Mouse (Mus musculus): ENCODE results near the gene Mup4. TPM values are rescaled to one million over a fixed set of nuclear protein-coding genes. Genes with fewer than 3 reads are reported as not detected.
"Not testable (repeated sequence)": the region's sequence is repeated elsewhere in the genome, so short reads cannot be mapped to it uniquely, and the experiment has no call there.

Mup4 gene
- polyA plus RNA-seq (2016; fragmentation: Nextera tagmentation; extraction: Ambion mirVana), result not detected in 2 replicates

DNA sequence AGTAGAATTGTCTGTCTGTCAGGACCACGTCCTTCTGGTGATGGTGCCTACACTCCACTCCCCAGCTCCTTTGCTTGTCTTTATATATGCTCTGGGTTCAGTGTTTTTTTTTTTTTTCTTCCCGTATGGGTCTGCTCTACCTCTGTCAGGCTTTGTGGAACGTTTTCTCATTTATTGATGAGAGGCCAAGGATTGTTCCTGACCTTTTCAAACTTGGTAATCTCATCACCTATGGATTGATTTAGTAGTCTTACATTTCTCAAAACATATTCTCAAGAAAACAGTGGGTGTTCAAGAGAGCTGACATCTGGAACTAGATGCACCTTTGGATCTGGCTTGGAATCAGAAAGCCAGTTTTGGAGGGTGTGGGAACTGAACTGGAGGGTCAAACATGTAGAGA, at the start of gene Mup4:
Mup4 (minus strand) TSS at position 101 of the 400 bp plus-strand sequence.
- no peak within 1 kb of the TSS for H3K9ac ChIP-seq
- no peak within 1 kb of the TSS for H3K4me3 ChIP-seq (replicated peaks)
- H3K27me3 ChIP-seq, result no peaks in the 10 kb centered on the region
- WGBS, result 83% methylated on average over 3 of the region's 3 CpGs
- 0 out of 2 replicates have a peak, but pooled peaks cover 3% of the 10 kb centered on the region for H3K4me1 ChIP-seq
- H3K36me3 ChIP-seq (replicated peaks), result no peaks in the 10 kb centered on the region
- H3K27ac ChIP-seq, result no peak within 1 kb of the TSS
- ATAC-seq (ENCODE audit: low FRiP score), result no peak
- H3K4me2 ChIP-seq, result no peak within 1 kb of the TSS
- H3K9me3 ChIP-seq, result no peaks in the 10 kb centered on the region

DNA sequence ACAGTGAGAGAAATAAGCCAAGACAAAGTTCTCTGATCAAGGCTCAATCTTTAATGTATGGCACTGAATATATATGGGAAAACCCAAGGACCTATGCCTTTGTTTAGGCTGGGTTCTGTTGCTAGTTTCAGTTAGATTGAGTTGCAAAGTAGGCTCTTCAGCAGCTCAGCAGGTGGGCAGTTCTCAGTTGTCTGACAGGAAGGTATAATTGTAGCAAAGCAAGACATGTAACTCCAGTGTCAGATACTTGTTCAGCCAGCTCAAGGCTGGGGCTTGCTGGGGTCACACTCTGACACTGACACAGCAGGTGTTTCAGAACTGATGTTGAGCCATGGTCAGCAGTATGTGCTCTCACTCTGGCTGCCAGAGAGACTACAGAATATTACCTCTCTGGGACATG, 37.4 kb upstream of the Mup4 start:
- H3K36me3 ChIP-seq (replicated peaks); H3K27me3 ChIP-seq; ATAC-seq (ENCODE audit: low FRiP score); H3K9ac ChIP-seq; H3K4me1 ChIP-seq; H3K27ac ChIP-seq; H3K9me3 ChIP-seq; H3K4me3 ChIP-seq (replicated peaks); H3K4me2 ChIP-seq: not testable (repeated sequence)

DNA sequence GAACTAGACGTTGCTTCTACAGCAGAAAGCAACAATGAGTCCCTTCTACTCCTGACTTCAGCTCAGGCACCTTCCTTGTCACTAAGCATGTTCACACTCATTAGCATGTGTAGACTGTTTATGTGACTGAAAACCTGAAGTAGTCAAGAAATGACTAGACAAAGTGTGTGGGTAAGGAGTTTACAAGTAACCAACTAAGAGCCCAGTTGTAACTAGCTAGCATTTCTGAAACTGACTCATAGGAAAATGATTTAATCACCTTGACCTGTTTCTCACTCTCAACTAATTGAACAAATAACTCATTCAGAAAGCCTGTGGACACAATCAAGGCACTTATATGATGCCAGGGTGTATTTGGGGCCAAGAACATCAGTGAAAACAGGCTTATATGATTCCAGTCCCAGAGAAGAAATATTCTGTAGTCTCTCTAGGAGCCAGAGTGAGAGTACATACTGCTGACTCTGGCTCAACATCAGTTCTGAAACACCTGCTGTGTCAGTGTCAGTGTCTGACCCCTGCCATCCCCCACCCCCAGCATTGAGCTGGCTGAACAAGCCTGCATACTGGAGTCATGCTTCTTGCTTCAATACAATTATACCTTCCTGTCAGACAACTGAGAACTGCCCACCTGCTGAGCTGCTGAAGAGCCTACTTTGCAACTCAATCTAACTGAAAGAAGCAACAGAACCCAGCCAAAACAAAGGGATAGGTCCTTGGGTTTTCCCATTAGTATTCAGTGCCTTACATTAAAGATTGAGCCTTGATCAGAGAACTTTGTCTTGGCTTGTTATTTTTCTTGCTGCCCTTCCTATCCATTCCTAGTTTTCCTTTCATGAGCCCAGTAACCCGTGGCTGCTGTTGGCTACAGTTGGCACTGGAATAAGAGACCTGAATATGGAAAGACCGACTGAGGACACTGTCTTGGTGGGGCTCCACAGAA, 3.2 kb upstream of the Mup4 start, which contains the start of gene Mup6:
Mup6 (plus strand) TSS at position 890 of the 940 bp plus-strand sequence.
- ATAC-seq (ENCODE audit: low FRiP score), result no peak
- WGBS, result 29% methylated on average over 3 of the region's 3 CpGs
- no peak within 1 kb of the TSS for H3K9ac ChIP-seq

DNA sequence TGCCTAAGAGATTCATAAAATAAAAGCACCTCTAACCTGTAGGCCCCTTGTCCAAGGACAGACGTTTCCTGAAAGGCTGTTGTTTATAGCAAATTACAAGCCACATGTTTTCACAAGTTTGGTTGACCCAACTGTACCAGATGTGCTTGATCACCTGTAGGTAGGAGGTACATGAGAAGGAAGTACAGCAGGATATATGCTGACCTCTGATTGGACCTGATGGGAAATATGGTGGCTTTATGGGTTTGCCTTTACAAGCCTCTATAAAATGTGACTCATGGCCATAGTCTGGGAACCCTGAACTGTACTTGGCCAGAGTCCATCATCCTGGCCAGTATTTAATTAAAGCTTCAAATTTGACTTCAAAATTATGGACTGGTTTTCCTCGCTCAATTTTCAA, 23.0 kb downstream of the Mup4 start:
- Histone ChIP-seq H3K36me3 (replicated peaks) (no peaks in the 10 kb centered on the region), H3K9ac (no peak overlapping the region), H3K9me3 (no peaks in the 10 kb centered on the region), H3K4me1 (no peaks in the 10 kb centered on the region), H3K4me2 (no peak overlapping the region), H3K4me3 (replicated peaks) (no peak overlapping the region), H3K27me3 (no peaks in the 10 kb centered on the region), H3K27ac (no peak overlapping the region)
- WGBS, result 75% methylated on average over 2 of the region's 2 CpGs
- no peak for ATAC-seq (ENCODE audit: low FRiP score)

More for the DNA sequence above, 3.2 kb upstream of the Mup4 start, which contains the start of gene Mup6:
- Histone ChIP-seq H3K4me2 (no peak within 1 kb of the TSS), H3K27ac (no peak within 1 kb of the TSS), H3K9me3 (no peaks in the 10 kb centered on the region), H3K4me1 (0 out of 2 replicates have a peak, but pooled peaks cover 3% of the 10 kb centered on the region), H3K27me3 (no peaks in the 10 kb centered on the region), H3K4me3 (replicated peaks) (no peak within 1 kb of the TSS), H3K36me3 (replicated peaks) (no peaks in the 10 kb centered on the region)

DNA sequence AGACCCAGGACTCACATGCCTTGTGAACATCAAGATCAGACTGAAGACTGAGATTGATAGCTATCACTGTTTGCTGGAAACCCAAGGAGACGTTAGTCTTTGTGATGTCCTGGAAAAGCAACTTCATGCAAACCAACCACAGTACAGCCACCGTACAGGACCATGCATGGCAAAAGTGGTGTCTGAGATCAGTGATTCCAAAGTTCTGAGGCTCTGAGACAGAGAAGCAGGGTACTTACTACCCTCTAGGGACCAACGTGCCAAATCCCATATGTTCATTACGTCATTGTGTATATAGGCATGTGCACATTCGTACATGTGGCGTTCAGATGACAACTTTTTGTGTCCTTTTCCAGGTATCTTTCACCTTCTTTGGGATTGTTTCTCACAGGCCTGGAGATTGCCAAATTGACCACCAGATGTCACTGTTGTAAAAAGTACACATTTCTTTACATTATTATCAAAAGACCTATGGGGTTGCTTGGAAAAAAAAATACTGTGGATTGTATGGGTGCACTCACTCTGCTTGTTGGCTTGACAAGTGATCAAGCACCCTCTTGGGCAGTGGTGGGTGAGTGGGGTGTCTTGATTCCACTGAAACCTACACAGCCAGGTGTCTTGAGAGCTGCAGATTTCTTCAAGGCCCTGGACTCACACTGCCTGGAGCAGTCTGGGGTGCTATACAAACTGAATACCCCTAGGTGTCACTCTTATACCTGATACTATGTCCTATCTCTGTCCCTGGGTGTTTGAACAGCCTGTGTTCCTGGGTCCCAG, 27.8 kb downstream of the Mup4 start:
- Histone ChIP-seq H3K9me3 (no peaks in the 10 kb centered on the region), H3K36me3 (replicated peaks) (no peaks in the 10 kb centered on the region), H3K4me2 (no peak overlapping the region), H3K4me1 (no peaks in the 10 kb centered on the region), H3K9ac (no peak overlapping the region), H3K27me3 (no peaks in the 10 kb centered on the region), H3K27ac (no peak overlapping the region), H3K4me3 (replicated peaks) (no peak overlapping the region)
- ATAC-seq (ENCODE audit: low FRiP score), result peak; percentile 70
- 60% methylated on average over 6 of the region's 6 CpGs for WGBS

DNA sequence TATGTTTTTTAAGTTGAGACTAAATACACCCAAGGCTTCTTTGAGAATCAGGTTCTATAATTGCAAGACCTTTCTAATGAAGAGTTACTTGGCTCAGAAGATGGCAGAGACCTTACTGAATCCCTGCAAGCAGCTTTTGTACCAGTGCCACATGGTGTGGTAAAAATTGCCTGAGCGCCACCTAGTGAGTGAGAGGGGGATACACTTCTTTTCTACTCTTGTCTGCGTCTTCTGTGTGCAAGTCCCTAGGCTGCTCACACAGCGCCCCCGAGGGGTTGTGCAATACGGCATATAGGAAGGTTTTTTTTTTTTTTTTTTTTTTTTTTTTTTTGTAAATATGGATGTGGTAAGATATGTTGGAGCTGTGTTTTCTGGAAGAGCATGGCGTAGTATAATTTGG, 32.2 kb downstream of the Mup4 start:
- Histone ChIP-seq H3K27me3 (no peaks in the 10 kb centered on the region), H3K4me1 (no peaks in the 10 kb centered on the region), H3K9me3 (no peaks in the 10 kb centered on the region), H3K36me3 (replicated peaks) (no peaks in the 10 kb centered on the region), H3K4me2 (no peak overlapping the region), H3K9ac (no peak overlapping the region), H3K27ac (no peak overlapping the region), H3K4me3 (replicated peaks) (no peak overlapping the region)
- ATAC-seq (ENCODE audit: low FRiP score), result no peak
- 20% methylated on average over 6 of the region's 6 CpGs for WGBS

DNA sequence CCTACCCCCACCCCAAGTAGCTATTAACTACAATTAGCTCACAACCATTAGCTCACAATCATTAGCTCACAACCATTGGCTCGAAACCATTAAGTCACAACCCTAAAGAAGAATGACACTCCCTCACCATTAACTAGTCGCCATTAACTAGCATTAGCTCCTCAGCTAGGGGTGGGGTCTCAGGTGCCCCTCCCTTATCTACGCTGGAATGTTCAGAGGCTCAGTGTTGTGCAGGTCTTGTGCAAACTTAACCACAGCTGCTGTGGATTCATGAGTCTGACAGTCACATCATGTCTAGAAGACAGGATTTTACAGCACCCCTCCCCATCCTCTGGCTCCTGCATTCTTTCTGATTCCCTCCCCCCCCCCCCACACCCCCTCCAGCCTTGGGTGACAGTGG, 32.8 kb downstream of the Mup4 start:
- Histone ChIP-seq H3K36me3 (replicated peaks) (no peaks in the 10 kb centered on the region), H3K4me3 (replicated peaks) (no peak overlapping the region), H3K9me3 (no peaks in the 10 kb centered on the region), H3K27me3 (no peaks in the 10 kb centered on the region), H3K4me2 (no peak overlapping the region), H3K4me1 (no peaks in the 10 kb centered on the region), H3K9ac (no peak overlapping the region), H3K27ac (no peak overlapping the region)
- WGBS, result 81% methylated on average over 3 of the region's 3 CpGs
- no peak for ATAC-seq (ENCODE audit: low FRiP score)

DNA sequence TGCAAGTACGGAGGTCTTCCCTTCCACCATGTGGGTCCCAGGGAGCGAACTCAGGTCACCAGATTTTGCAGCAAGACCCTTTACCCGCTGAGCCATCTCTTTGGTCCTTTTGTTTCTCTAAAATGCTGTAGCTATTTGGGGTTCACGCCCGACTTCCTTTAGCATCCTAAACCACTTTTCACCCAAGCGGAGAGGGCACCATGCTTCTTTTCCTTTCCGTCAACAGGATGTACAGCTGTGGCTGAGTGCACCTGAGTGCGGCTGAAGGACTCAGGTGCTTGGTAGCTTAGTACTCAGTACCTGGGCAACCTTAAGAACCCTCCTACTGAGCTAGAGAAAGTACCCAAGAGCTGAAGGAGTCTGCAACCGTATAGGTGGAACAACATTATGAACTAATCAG, 35.4 kb downstream of the Mup4 start:
- WGBS, result 87% methylated on average over 9 of the region's 9 CpGs
- Histone ChIP-seq H3K36me3 (replicated peaks) (no peaks in the 10 kb centered on the region), H3K27me3 (no peaks in the 10 kb centered on the region), H3K9me3 (no peaks in the 10 kb centered on the region), H3K4me2 (no peak overlapping the region), H3K4me3 (replicated peaks) (no peak overlapping the region), H3K27ac (no peak overlapping the region), H3K9ac (no peak overlapping the region), H3K4me1 (no peaks in the 10 kb centered on the region)
- ATAC-seq (ENCODE audit: low FRiP score), result no peak

DNA sequence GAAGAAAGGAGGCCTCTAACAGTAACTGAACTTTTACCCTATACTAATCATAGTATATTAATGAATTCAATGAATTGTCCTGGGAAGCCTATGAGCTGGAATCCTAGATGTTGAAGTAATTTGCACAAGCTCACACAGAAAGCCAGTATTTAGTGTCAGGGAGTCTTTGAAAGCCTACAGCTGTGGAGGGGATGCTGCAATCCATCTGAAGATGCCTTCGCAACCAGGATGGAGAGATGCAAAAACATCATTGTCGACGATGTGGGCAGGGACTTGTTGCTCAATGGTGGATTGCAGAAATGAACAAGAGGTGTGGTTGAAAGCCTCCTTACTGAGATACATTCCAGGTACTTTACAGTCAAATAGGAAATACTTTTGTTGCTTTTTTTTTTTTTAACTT, 42.5 kb downstream of the Mup4 start:
- H3K36me3 ChIP-seq (replicated peaks), result no peaks in the 10 kb centered on the region
- ATAC-seq (ENCODE audit: low FRiP score), result no peak
- peaks cover 26% of the 10 kb centered on the region for H3K27me3 ChIP-seq
- H3K4me2 ChIP-seq, result no peak overlapping the region
- H3K27ac ChIP-seq, result no peak overlapping the region
- H3K9ac ChIP-seq, result no peak overlapping the region
- no peaks in the 10 kb centered on the region for H3K4me1 ChIP-seq
- WGBS, result 93% methylated on average over 3 of the region's 3 CpGs
- H3K4me3 ChIP-seq (replicated peaks), result no peak overlapping the region
- H3K9me3 ChIP-seq, result no peaks in the 10 kb centered on the region

DNA sequence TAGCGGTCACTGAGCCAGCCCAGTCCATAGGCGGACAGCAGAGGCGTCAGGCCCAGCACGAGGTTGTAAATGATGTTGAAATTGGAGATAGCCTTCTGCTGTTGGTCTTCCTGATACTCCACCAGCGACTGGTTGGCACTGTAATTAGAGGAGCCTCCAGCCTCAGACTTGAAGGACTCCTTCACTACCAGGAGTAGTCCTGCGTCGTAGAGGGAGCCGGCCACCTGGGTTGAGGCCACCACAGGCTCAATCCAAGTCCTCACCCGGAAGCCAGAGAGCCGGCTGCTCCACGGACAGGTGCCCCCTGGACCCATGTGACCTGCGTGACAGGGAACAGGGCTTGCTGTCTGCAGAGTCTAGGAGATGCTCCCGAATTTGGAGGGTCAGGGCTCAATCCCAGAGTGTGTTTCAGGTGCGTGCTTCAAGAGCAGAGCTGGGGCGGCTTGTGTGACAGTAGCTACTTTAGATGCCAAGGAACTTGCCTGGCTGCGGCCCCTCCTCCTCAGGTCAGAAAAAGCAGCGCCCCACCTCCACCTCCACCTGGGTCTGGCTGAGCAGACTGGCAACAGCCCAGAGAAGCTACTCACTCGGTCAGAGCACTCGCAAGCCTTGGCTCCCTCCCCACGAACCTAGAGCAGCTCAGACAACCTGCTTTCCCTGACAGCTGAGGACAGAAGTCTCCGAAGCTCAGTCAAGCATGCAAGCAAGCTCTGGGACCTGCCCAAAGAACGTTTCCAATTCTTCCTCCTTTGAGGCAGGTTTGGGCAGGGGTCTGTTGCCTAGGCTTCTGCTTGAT, 45.7 kb downstream of the Mup4 start, which contains the start of gene Slc46a2:
Slc46a2 (minus strand) TSS at position 449 of the 796 bp plus-strand sequence.
- Histone ChIP-seq H3K27ac (no peak within 1 kb of the TSS), H3K27me3 (peaks cover 26% of the 10 kb centered on the region), H3K4me1 (no peaks in the 10 kb centered on the region), H3K9ac (no peak within 1 kb of the TSS), H3K4me3 (replicated peaks) (no peak within 1 kb of the TSS), H3K4me2 (no peak within 1 kb of the TSS), H3K36me3 (replicated peaks) (no peaks in the 10 kb centered on the region), H3K9me3 (no peaks in the 10 kb centered on the region)
- no peak for ATAC-seq (ENCODE audit: low FRiP score)
- WGBS, result 17% methylated on average over 22 of the region's 22 CpGs

DNA sequence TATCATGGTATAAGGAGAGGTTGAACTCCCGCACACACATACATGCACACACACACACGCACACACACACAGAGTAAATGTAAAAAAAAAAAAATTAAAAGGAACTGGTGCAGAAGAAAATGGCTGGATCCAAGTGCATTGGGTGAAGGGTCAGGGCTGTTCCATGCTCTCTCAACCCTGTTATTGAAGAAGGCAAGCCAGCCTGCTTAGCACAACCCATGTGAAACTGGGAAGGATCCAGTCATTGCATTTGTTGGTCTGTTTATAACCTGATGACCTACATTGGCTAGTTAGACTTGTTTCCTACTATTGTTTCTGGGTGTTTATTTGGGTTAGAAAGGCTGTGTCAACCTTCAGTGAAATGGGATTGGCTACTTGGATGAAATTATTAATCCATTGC, 51.7 kb downstream of the Mup4 start:
- Histone ChIP-seq H3K4me3 (replicated peaks) (no peak overlapping the region), H3K4me2 (no peak overlapping the region), H3K9ac (no peak overlapping the region), H3K27me3 (peaks cover 5% of the 10 kb centered on the region; the same call in 1 of the 2 replicates), H3K27ac (no peak overlapping the region), H3K36me3 (replicated peaks) (no peaks in the 10 kb centered on the region), H3K9me3 (no peaks in the 10 kb centered on the region), H3K4me1 (no peaks in the 10 kb centered on the region)
- WGBS, result 95% methylated on average over 2 of the region's 2 CpGs
- no peak for ATAC-seq (ENCODE audit: low FRiP score)

All from forebrain, embryonic 12.5 days (tissue).